Mouse (Mus musculus): ENCODE measurements around the gene Ndufs1.
A peak's percentile ranks its signal among the peaks of the same experiment; 100 is the strongest.

Ndufs1 gene

DNA sequence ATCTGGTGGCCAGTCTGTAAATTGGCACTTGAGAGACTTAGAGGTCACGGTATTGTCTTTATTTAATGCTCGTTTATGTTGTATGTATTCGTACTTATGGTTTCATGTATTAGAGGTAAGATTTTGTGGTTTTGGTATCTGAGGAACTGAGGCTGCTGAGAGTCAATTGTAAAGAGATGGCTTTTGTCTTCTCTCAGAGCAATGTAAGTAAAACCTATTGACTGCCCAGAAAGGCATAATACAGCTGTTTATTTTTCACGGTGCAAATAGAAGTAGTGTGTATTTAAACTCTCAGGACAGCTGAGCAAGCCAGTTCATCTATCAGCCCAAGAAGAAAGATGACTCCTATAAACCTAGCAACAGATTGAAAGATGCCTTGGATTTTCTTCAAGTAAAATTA, 61.5 kb downstream of the Ndufs1 start:
- DNase-seq (ENCODE audit: low read depth), result no peak

DNA sequence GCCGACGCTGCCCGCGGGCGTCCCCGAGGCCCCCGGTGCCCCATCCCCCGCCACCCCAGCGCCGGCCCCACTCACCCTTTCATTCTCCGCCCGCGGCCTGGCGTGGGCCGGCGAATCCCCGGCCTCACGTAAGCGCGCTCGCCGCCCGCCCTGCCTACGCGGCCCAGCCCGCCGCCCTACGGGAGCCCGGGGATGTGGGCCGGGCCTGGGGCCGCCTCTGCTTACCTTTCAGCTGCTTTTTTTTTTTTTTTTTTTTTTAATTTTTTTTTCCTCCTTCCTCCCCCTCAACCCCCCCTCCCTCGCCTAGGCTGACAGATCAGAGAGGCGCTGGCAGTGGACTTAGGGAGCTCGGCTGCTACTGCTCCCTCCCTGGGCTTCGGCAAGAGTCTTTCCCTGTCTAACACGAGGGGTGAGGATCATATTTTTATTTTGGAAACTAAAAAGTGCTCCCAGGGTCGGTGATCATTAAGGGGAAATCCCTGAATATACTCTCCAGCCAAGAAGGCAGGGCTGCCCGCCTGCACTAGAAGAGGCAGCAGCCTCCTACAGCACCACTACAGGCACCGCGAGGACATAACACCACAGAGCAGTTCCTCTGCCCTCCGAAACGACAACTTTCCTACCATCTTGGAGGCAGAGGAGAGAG, 62.4 kb downstream of the Ndufs1 start, which contains the start of gene Ino80d:
Gene Ino80d, minus strand, starts transcription at position 532 of the 646 bp plus-strand sequence.
- peak; percentile 76 for DNase-seq (ENCODE audit: low read depth)

DNA sequence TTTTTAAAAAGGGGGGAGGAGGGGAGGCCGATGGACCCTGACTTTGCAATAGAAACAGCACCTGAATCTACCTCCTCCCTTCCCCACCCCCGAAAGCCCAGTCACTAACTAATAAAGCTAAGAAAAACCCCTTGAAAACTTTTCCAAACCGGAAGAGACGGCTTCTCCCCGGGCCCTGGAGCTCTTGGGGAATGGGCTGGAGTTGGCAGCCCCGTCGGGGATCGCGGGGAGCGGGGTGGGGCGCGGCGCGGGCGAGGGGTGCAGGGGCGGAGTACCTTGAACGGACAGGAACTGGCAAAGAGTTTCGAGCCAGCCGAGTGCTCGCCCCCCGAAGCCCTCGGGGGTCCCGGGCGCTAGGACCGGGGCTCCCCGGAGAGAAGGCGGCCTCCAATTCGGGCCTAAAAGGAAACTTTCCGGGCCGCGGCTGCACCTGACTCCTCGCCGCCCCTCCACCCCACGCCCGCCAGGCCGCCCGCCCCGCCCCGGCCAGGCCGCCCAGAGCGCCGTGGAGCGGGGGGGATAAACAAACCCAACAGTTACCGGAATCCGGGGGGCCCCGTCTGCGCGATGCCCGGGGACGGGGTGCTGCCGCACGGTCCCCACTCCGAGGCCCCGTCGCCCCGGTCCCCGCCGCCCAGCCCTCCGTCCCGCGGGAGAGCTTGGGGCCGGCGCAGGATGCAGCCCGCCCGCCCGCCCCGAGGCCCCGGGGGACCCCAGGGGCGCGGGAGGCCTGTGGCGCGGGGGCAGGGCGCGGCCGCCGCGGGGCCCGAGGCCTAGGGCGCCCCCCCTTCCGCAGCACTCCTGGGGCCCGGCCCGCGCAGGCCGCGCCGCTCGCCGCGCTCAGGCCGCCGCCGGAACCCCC, 63.1 kb downstream of the Ndufs1 start:
- DNase-seq (ENCODE audit: low read depth), result no peak

DNA sequence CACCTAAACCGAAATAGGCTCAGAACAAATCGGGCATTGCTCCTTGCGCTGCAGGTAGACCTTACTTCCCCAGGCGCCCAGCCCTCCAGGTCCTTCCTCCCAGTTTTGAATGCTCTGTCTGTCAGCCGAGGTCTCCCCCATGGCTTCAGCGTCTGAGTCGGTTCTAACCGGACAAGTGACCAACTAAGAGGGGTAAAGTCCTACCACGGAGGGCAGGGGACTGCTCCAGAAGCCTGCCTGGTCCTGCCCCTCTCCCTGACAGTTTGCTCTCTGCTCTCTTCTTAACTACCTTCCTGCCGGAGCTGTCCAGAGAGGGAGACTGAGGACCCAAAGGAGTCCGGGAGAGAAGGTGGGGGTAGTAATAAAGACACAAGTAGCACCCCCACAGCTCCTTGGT, 63.8 kb downstream of the Ndufs1 start:
- no peak for DNase-seq (ENCODE audit: low read depth)

DNA sequence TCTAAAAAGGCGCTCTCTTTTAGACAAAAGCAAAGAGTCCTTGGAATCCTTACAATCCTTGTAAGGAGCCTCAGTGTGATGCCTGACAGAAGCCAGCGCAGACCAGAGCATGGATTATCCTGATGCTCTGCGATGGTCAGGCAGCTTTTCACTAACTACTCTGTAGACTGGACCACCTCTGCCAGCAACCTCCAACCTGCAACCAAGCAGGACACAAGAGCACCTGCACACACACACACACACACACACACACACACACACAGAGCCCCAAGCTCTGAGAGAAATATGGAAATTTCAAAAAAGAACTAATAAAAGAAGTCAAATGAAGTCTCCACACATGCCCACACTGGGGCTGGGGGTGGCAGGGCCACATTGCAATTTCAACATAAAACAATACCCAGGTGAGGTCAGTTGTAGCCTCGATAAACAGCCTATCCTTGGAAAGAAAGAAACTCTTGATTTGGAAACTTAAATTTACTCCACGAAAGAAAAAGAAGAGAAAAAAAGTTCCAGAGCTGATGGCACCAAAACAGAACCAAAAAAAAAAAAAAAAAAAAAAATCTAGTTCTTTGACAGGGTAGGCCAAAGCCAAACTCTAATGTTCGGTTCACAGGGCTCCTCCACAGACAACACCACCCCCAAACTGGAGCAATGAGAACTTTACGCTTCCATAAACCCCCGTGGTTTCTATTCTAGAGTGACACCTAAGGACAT, 64.3 kb downstream of the Ndufs1 start:
- DNase-seq (ENCODE audit: low read depth), result no peak

DNA sequence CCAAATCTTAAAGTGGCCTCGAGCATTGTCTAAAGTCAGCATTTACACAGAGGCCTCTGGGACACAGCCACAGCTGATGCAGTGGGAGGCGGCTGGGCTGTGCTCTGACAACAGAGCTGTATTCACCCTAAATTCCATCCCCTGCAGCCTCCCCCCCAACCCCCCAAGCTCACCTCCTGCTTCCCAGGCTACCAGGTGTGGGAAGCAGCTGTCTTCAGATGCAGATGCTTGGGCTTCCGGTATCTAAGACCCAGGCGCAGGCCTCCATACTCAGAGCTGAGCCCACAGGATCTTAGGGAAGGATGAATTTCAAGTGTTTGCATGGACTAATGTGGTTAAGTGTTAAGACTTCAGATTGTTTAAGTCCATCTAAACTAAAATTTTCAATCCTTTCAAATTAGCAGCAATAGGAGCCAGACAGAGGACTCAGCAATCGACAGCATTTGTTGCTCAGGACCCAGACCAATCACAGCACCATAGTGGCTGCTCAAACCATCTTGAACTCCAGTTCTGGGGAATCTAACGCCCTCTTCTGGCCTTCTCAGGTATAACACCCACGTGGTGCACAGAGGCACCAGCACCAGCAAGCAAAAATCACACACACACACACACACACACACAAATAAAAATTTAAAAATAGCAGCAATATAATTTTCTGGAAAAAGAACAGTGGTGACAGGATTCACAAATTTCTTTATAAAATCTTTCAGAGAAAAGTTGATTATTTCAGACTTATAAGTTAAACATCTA, 65.9 kb downstream of the Ndufs1 start:
- no peak for DNase-seq (ENCODE audit: low read depth)

DNA sequence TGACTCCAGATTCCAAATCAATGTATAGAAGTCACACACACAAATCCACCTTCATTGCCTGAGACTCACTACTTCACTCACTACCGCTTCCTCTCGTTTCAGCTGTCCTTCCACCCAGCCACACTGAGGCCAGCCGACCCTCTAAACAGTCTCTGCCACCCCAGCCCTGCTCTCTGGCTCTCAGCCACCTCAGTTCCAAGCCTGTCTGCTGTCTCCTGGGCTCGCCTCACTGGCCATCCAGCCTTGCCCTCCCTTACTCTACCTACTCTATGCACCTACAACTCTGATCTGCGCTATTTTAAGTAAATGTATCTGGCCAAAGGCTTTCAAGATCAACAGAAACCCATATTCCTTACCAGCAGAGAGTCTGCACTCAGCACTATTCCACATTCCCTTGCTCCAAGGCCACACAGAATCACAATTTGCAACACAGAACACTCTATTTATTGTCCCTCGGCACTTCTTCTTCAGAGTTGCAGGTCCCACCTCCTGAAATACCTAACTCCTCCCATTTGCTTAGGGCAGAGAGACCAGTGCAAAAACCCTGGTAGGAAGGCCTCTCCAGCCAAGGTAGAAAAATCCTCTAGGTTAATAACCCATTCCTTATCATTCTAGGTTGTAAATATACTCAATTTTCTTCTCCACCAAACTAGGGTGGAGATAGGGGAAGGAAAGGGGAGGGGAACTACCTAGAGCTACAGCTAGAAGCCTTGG, 68.9 kb downstream of the Ndufs1 start:
- DNase-seq (ENCODE audit: low read depth), result no peak

DNA sequence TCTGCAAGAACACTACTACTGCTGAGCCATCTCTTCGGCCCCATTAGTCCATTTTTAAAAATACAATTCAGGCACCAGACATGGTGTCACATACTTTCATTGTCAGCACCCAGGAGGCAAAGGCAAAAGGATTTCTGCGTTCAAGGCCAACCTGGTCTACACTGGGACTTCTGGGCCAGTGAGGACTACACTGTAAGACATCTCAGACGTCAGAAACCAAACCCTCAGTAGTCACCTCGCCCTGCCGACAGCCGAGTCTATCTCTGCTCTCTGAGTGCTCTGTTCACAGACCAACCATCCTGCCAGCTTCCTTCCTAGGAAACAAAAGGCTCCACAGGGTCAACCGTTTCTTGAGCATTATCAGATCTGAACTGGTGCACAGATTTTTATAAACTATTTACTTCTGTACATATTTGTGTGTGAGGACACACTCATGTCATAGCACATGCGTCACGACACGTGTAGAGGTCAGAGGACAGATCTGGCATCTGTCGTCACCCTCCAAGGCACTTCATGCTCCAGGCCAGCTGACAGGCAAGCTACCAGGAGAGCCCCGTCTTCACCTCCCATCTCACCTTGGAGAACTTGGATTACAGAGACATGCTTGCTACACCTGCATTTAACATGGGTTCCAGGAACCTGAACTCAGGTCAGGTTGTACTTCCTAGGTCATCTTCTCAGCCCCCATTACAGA, 73.7 kb downstream of the Ndufs1 start:
- no peak for DNase-seq (ENCODE audit: low read depth)

DNA sequence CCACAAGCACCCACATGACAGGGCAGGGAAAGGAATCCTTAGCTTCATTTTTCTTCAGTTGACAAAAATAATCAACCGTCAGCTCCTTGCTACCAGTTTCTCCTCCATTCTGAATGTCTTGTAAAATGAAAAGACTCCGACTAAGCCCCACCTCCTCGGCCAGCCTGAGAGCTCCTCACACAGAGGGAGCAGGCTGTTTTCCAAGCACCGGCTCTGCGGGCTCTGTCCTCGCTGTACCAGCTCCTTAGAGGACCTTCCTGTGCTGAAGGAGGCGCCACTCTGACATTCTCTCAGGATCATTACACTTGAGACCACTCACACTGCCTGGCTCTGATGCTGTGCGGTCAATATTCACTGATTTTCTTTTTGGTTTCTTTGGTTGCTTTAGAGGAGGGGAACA, 76.4 kb downstream of the Ndufs1 start:
- DNase-seq (ENCODE audit: low read depth), result no peak

DNA sequence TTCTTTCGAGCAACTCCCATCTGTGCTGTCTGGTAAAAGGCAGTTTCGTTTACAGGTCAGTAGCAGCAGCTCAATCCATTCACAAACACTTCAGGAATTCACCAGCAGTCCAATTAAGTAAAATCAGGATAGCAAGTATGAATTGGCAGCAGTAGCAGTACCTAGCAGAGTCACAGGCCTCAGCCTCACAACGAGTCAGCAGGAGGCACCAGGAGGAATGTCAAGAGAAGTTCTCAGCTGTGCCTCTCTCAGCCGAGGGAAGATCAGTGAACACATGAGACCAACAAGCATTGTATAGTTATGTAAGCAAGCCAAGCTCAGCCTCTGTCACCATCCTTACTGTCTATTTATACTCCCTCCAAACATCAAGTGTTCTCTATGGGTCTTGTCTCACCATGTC, 77.8 kb downstream of the Ndufs1 start:
- no peak for DNase-seq (ENCODE audit: low read depth)

DNA sequence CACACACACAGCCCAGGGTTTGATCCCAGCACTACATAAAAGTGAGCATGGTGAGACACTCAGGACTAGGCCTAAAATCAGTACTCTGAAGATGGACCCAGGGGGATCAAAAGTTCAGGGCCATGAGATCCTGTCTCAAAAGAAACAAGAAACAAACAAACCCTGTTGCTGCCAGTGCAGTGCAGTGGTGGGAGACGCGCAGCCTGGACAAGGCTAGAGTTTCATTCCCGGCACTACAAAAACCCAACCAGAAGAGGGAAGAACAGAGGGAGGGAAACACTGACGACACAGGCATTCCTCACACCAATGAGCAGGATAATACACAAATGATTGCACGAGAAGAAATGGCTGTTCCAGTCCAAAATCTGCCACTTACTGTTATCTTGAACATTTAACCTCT, 80.6 kb downstream of the Ndufs1 start:
- DNase-seq (ENCODE audit: low read depth), result no peak
